Mouse (Mus musculus) layer of hippocampus, postnatal 14 days (tissue): ENCODE measurements around the gene Gm2916. TPM values are rescaled to one million over a fixed set of nuclear protein-coding genes. Genes with fewer than 3 reads are reported as not detected.
"Not testable (repeated sequence)": the region's sequence is repeated elsewhere in the genome, so short reads cannot be mapped to it uniquely, and the experiment has no call there.

Experiments
- DNase-seq, 2 experiments: peaks; one replicate each; pipeline ENCODE4 v3.0.0; 2021 to 2022; ENCODE audit warnings: low spot score in 2 of 2, mixed read lengths in 1 of 2
- long read RNA-seq, 2 experiments: library from polyadenylated mRNA; stranded (forward); transcript quantifications; one replicate each; pipeline ENCODE4 v2.0.0; 2021
- total RNA-seq, 2 experiments: library from RNA; stranded (reverse); gene quantifications; 2 replicates each; pipeline ENCODE4 v1.2.3; 2021

Gene Gm2916
- total RNA-seq = under 1 TPM in 1 of 2 experiments, not detected in 1; 0.26 TPM
- long read RNA-seq, experiment 1 = 0 reads
- long read RNA-seq, experiment 2 = 0 reads

DNA sequence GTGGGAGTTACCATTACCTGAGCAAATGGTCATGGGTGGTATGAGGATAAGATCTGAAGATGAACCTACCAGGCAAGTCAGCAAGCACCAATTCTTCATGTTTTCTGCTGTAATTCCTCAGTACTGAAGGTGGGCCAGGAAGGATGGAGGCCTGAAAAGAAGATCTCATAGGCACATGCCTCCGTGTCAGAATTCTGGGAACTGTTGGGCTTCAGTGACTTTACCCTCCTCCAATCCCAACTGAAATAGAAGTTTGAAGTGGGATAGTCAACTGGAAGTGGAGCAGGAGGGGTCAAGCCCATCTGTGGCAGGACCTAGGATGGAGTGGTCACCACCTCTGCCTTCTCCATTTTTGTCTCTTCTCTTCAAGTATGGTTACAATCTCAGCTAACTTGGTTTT is at the start of gene Gm2916:
Gene Gm2916, plus strand, starts transcription at position 301 of the 400 bp plus-strand sequence.
- DNase-seq = not testable (repeated sequence)

DNA sequence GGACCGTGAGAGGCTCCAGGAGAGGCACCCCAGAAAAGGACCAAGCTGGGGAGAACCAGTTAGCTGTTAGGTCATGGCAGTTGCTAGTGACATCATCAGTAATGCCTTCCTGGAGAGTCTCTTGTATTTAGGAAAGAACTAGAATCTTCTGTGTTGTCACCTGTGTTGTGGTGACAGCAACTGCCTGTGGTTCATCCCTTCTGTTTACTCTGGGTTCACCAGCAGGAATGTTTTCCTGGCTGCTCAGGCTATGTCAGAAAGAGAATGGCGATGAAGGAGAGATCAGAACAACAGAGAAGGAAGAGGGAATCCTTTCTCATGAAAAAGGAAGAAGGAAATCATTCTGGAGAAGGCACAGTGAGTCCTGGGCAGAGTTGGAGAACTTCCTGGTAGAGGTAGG is 38.0 kb upstream of the Gm2916 start, which contains the start of gene Gm3033:
Gene Gm3033, plus strand, starts transcription at position 301 of the 400 bp plus-strand sequence.
- DNase-seq = not testable (repeated sequence)

DNA sequence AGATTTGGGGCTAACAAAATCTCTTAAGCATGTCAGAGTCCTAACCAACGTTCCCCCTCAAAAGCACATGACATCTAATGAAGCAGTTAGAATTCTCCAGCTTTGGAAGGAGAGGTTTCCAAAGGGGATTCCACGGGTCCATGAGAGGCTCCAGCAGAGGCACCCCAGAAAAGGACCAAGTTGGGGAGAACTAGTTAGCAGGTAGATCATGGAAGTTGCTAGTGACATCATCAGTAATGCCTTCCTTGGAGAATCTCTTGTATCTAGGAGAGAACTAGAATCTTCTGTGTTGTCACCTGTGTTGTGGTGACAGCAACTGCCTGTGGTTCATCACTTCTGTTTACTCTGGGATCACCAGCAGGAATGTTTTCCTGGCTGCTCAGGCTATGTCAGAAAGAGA is 47.5 kb downstream of the Gm2916 start, which contains the start of gene Gm3029:
Gene Gm3029, plus strand, starts transcription at position 301 of the 400 bp plus-strand sequence.
- not testable (repeated sequence) for DNase-seq

- not testable (repeated sequence) for DNase-seq
Measured at GRCm38 (mm10) chr14:3963247-3963646, 79.3 kb downstream of the Gm2916 start, which contains the start of gene Gm3095. TSS of gene Gm3095 (plus strand) at chr14:3963547.

Other genes with a start within 250 kb of the Gm2916 start
- not detected for gene Gm3012, start 249.7 kb upstream of the Gm2916 start, total RNA-seq
- gene Gm3020, start 232.1 kb upstream of the Gm2916 start, total RNA-seq = 1 to 10 TPM; 4.4 to 4.7 TPM
- not detected for gene Gm3043, start 195.4 kb upstream of the Gm2916 start, total RNA-seq
- under 1 TPM in 1 of 2 experiments, not detected in 1; 0.67 TPM for gene Gm3002, start 74.1 kb upstream of the Gm2916 start, total RNA-seq
- not detected for gene Gm3033, start 37.9 kb upstream of the Gm2916 start, total RNA-seq
- not detected for gene Gm3029, start 47.6 kb downstream of the Gm2916 start, total RNA-seq
- gene Gm3095, start 79.4 kb downstream of the Gm2916 start, total RNA-seq = not detected
- not detected for gene Gm3099, start 114.2 kb downstream of the Gm2916 start, total RNA-seq
- 1 to 10 TPM; 4.8 to 7.6 TPM for gene Gm5796, start 139.8 kb downstream of the Gm2916 start, total RNA-seq
- under 1 TPM in 1 of 2 experiments, not detected in 1; 0.51 TPM for gene Gm3115, start 199.9 kb downstream of the Gm2916 start, total RNA-seq
- gene Gm8108, start 226.4 kb downstream of the Gm2916 start, total RNA-seq = 1 to 10 TPM; 5.7 to 9.4 TPM